Mouse (Mus musculus) adrenal gland, adult 8-10 months (tissue): ENCODE measurements at regions not wholly inside any gene's neighbourhood (a gene's known extent, or its start where the extent isn't known, plus 50 kb on each side); places are given as distances from the start of the nearest gene placed in this dataset.
A peak's percentile ranks its signal among the peaks of the same experiment; 100 is the strongest.
"Not testable (repeated sequence)": the region's sequence is repeated elsewhere in the genome, so short reads cannot be mapped to it uniquely, and the experiment has no call there.

ENCODE experiments used
- DNase-seq: peaks from one replicate; pipeline ENCODE4 v3.0.0; 2022

- DNase-seq: no peak
These were observed 268.7 kb upstream of the Ift57 start for GRCm38 (mm10) chr16:49430296-49430695.

GRCm38 (mm10) chr16:49431902-49432301, 267.1 kb upstream of the Ift57 start:
- no peak for DNase-seq

GRCm38 (mm10) chr16:49441225-49441624, 257.8 kb upstream of the Ift57 start:
- no peak for DNase-seq

GRCm38 (mm10) chr16:49447356-49447755, 251.7 kb upstream of the Ift57 start:
- DNase-seq: not testable (repeated sequence)

- no peak for DNase-seq
These were observed 205.2 kb upstream of the Ift57 start for GRCm38 (mm10) chr16:49493881-49494280.

- no peak for DNase-seq
These were observed 201.5 kb upstream of the Ift57 start for GRCm38 (mm10) chr16:49497521-49498010.

GRCm38 (mm10) chr16:49500818-49501217, 198.2 kb upstream of the Ift57 start:
- DNase-seq: no peak

GRCm38 (mm10) chr16:49503897-49504413, 195.1 kb upstream of the Ift57 start:
- DNase-seq: peak; percentile 4

GRCm38 (mm10) chr16:49504669-49505068, 194.4 kb upstream of the Ift57 start:
- no peak for DNase-seq

GRCm38 (mm10) chr16:49505271-49505670, 193.8 kb upstream of the Ift57 start:
- peak; percentile 12 for DNase-seq

- DNase-seq: no peak
These were observed 180.2 kb upstream of the Ift57 start for GRCm38 (mm10) chr16:49518844-49519243.

GRCm38 (mm10) chr16:49520411-49520810, 178.6 kb upstream of the Ift57 start:
- no peak for DNase-seq

- no peak for DNase-seq
These were observed 177.3 kb upstream of the Ift57 start for GRCm38 (mm10) chr16:49521685-49522084.

- no peak for DNase-seq
These were observed 176.5 kb upstream of the Ift57 start for GRCm38 (mm10) chr16:49522576-49522975.

GRCm38 (mm10) chr16:49528618-49529017, 170.4 kb upstream of the Ift57 start:
- not testable (repeated sequence) for DNase-seq

- no peak for DNase-seq
These were observed 170.0 kb upstream of the Ift57 start for GRCm38 (mm10) chr16:49529060-49529459.

GRCm38 (mm10) chr16:49530051-49530450, 169.0 kb upstream of the Ift57 start:
- no peak for DNase-seq

GRCm38 (mm10) chr16:49532071-49532686, 166.9 kb upstream of the Ift57 start:
- DNase-seq: no peak

- no peak for DNase-seq
These were observed 165.5 kb upstream of the Ift57 start for GRCm38 (mm10) chr16:49533498-49533998.

GRCm38 (mm10) chr16:49550231-49550630, 148.8 kb upstream of the Ift57 start:
- DNase-seq: no peak

GRCm38 (mm10) chr16:49570031-49570430, 129.0 kb upstream of the Ift57 start:
- no peak for DNase-seq

- DNase-seq: no peak
These were observed 126.4 kb upstream of the Ift57 start for GRCm38 (mm10) chr16:49572485-49573170.

- no peak for DNase-seq
These were observed 125.9 kb upstream of the Ift57 start for GRCm38 (mm10) chr16:49573171-49573517.

GRCm38 (mm10) chr16:49578976-49579375, 120.1 kb upstream of the Ift57 start:
- no peak for DNase-seq
